34 mouse cellular contexts compared by ENCODE assay signal in genomic region chr17:17452617-17453016, GRCm38 (mm10). TPM values are rescaled to one million over a fixed set of nuclear protein-coding genes. Genes with fewer than 3 reads are reported as not detected.
"Had no signal": no experiment of that assay in that cellular context is flagged by ENCODE, and none has a peak within 500 bp of the region (broad histone marks: within the 10 kb centered on the region; RNA-seq: fewer than 3 reads in every experiment).

No protein-coding gene starts in this region.

- H3K4me2 ChIP-seq: limb, embryonic 12.5 days; limb, embryonic 13.5 days; limb, embryonic 15.5 days; liver, embryonic 11.5 days; liver, embryonic 12.5 days; liver, embryonic 13.5 days; liver, embryonic 15.5 days; lung, embryonic 14.5 days; lung, embryonic 15.5 days; midbrain, embryonic 12.5 days; midbrain, embryonic 13.5 days; midbrain, embryonic 15.5 days; neural tube, embryonic 12.5 days had no signal

- H3K27ac ChIP-seq: left cerebral cortex, adult 2 months; limb, embryonic 10.5 days; limb, embryonic 12.5 days; limb, embryonic 13.5 days; limb, embryonic 15.5 days; liver, embryonic 12.5 days; liver, embryonic 13.5 days; liver, embryonic 14.5 days; liver, embryonic 15.5 days; lung, embryonic 15.5 days; macrophage; midbrain, embryonic 10.5 days; midbrain, embryonic 12.5 days; midbrain, embryonic 13.5 days; midbrain, embryonic 15.5 days; neural tube, embryonic 12.5 days had no signal

- H3K36me3 ChIP-seq: limb, embryonic 12.5 days; limb, embryonic 13.5 days; limb, embryonic 15.5 days; liver, embryonic 12.5 days; liver, embryonic 13.5 days; liver, embryonic 15.5 days; lung, embryonic 15.5 days; midbrain, embryonic 12.5 days; midbrain, embryonic 13.5 days; midbrain, embryonic 15.5 days; neural tube, embryonic 12.5 days had no signal

- H3K4me1 ChIP-seq: liver, embryonic 12.5 days; liver, embryonic 13.5 days; liver, embryonic 15.5 days had no signal

- H3K9me3 ChIP-seq: limb, embryonic 10.5 days; limb, embryonic 12.5 days; limb, embryonic 13.5 days; limb, embryonic 15.5 days; liver, embryonic 12.5 days; liver, embryonic 13.5 days; liver, embryonic 15.5 days; lung, embryonic 15.5 days; megakaryocyte, embryonic 14.5 days; midbrain, embryonic 10.5 days; midbrain, embryonic 12.5 days; midbrain, embryonic 13.5 days; midbrain, embryonic 15.5 days; neural tube, embryonic 12.5 days had no signal

- ATAC-seq: liver, embryonic 12.5 days; liver, postnatal 0 days; lung, postnatal 0 days; midbrain, embryonic 13.5 days; midbrain, embryonic 15.5 days; midbrain, embryonic 16.5 days had no signal

- H3K4me3 ChIP-seq: left cerebral cortex, adult 2 months; limb, embryonic 10.5 days; limb, embryonic 12.5 days; limb, embryonic 13.5 days; limb, embryonic 15.5 days; liver, embryonic 12.5 days; liver, embryonic 13.5 days; liver, embryonic 15.5 days; lung, embryonic 15.5 days; megakaryocyte, embryonic 14.5 days; midbrain, embryonic 10.5 days; midbrain, embryonic 12.5 days; midbrain, embryonic 13.5 days; midbrain, embryonic 15.5 days; myocyte; neural tube, embryonic 12.5 days had no signal

- DNase-seq: left cerebral cortex, postnatal 4 days; liver; liver, embryonic 13.5 days; liver, postnatal 0 days; lung, adult 18-20 months; lung, adult 2 months; lung, embryonic 14.5 days; lung, postnatal 10 days; lung, postnatal 14 days; lung, postnatal 36 days; lung, postnatal 4 days had no signal

- H3K27me3 ChIP-seq: limb, embryonic 12.5 days; limb, embryonic 13.5 days; limb, embryonic 15.5 days; liver, embryonic 12.5 days; lung, embryonic 15.5 days; midbrain, embryonic 12.5 days; midbrain, embryonic 13.5 days; midbrain, embryonic 15.5 days; neural tube, embryonic 12.5 days had no signal

- H3K9ac ChIP-seq: limb, embryonic 12.5 days; limb, embryonic 13.5 days; limb, embryonic 15.5 days; liver, embryonic 12.5 days; liver, embryonic 13.5 days; liver, embryonic 14.5 days; liver, embryonic 15.5 days; liver, postnatal 0 days; lung, embryonic 14.5 days; lung, embryonic 15.5 days; midbrain, embryonic 12.5 days; midbrain, embryonic 13.5 days; midbrain, embryonic 15.5 days; neural tube, embryonic 12.5 days had no signal

RNA-seq across cellular contexts. Expression of gene Lix1, which starts 50.1 kb away (rescaled TPM):
- total RNA-seq: megakaryocyte progenitor cell, adult 5-6 weeks; megakaryocyte, adult 5-6 weeks; megakaryocyte-erythroid progenitor cell, adult 5-6 weeks had no signal
